Mouse (Mus musculus) brown adipose tissue, adult 24 weeks (tissue): ENCODE results near the gene Epb41l5. TPM values are rescaled to one million over a fixed set of nuclear protein-coding genes. Genes with fewer than 3 reads are reported as not detected.

Experiments used
- H3K27ac ChIP-seq: fragments of 200-500 bp; replicated peaks from 2 replicates; pipeline ENCODE4 v1.5.1; 2012; ENCODE audit warnings: low read depth, mild to moderate bottlenecking, low read length
- H3K4me1 ChIP-seq: fragments of 200-500 bp; 2 replicates; pipeline ENCODE4 v1.6.1; 2012; ENCODE audit warnings: low read length, mixed read lengths; ENCODE audit not compliant: control insufficient read depth, insufficient read depth, insufficient read length
- H3K4me3 ChIP-seq: fragments of 200-500 bp; 2 replicates; pipeline ENCODE4 v1.5.1; 2012; ENCODE audit warnings: low read depth, mild to moderate bottlenecking, low read length, moderate library complexity; ENCODE audit not compliant: insufficient read depth
- polyA plus RNA-seq: library from polyadenylated mRNA; stranded (reverse); fragments of >200 nt; gene quantifications from 2 replicates; pipeline ENCODE4 v1.2.4, GENCODE M21; 2012; ENCODE audit not compliant: missing spikeins, insufficient read depth, insufficient read length

The Epb41l5 gene
- polyA plus RNA-seq, 1 experiment: 8.0 TPM

- no peaks in the 10 kb centered on the region for H3K4me1 ChIP-seq
- no peak overlapping the region for H3K27ac ChIP-seq
- no peak overlapping the region for H3K4me3 ChIP-seq
These were observed 14.1 kb downstream of the Epb41l5 start for GRCm38 (mm10) chr1:119634746-119635145.

GRCm38 (mm10) chr1:119630428-119630827 lies 18.4 kb downstream of the Epb41l5 start:
- H3K4me1 ChIP-seq: no peaks in the 10 kb centered on the region
- no peak overlapping the region for H3K4me3 ChIP-seq
- no peak overlapping the region for H3K27ac ChIP-seq

GRCm38 (mm10) chr1:119626837-119627236 lies 22.0 kb downstream of the Epb41l5 start:
- Histone ChIP-seq H3K4me3 (no peak overlapping the region), H3K27ac (no peak overlapping the region), H3K4me1 (no peaks in the 10 kb centered on the region)

GRCm38 (mm10) chr1:119624444-119624843 lies 24.4 kb downstream of the Epb41l5 start:
- no peaks in the 10 kb centered on the region for H3K4me1 ChIP-seq
- H3K4me3 ChIP-seq: no peak overlapping the region
- no peak overlapping the region for H3K27ac ChIP-seq

GRCm38 (mm10) chr1:119605396-119605795 lies 43.4 kb downstream of the Epb41l5 start:
- no peaks in the 10 kb centered on the region for H3K4me1 ChIP-seq
- no peak overlapping the region for H3K4me3 ChIP-seq

GRCm38 (mm10) chr1:119602448-119602847 lies 46.4 kb downstream of the Epb41l5 start:
- no peak overlapping the region for H3K27ac ChIP-seq

More at GRCm38 (mm10) chr1:119605396-119605795, 43.4 kb downstream of the Epb41l5 start:
- no peak overlapping the region for H3K27ac ChIP-seq

DNA sequence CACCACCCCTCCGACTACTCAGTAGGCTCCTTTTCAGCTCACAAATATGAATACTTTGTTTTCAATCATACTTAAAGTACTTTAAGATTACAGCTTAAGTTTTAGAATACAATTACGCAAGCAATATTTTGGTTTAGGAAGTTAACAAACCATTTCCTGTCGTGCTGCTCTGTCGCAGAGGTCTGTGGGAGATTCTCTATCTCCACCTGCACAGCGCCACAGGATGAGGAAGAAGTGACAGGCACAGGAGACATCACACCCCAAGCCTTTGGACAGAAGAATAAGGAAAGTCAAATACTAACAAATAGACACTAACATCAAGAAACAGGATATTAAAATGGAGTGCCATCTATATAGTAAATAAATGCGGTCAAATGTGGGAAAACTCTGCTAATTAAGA lies 49.9 kb downstream of the Epb41l5 start:
- Histone ChIP-seq H3K4me1 (no peaks in the 10 kb centered on the region), H3K27ac (no peak overlapping the region), H3K4me3 (no peak overlapping the region)

More at GRCm38 (mm10) chr1:119602448-119602847, 46.4 kb downstream of the Epb41l5 start:
- Histone ChIP-seq H3K4me3 (no peak overlapping the region), H3K4me1 (no peaks in the 10 kb centered on the region)

DNA sequence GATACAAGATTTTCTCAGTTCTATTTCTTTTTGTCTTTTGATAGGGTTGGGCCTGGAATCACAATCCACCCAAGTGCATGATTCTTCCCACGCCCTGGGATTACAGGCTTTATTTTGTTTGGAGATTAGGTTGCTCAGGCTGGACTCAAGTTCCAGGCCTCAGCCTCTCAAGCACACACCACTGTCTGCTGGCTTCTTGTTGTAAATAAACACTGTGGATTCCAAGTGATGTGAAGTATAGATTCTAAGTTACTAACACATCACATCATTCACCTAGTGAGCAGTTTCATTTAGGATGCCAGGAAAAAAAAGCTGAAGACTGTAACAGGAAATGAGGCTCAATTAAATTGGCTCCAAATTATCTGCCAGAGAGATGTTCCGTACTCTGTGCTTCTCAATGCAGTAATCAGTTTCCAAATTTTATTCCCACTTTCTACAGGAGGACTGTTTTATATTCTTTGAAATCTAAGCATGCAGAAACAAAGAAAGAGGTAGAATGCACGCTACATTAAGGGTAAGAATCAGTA lies 51.8 kb downstream of the Epb41l5 start:
- Histone ChIP-seq H3K4me1 (no peaks in the 10 kb centered on the region), H3K4me3 (no peak overlapping the region), H3K27ac (no peak overlapping the region)

DNA sequence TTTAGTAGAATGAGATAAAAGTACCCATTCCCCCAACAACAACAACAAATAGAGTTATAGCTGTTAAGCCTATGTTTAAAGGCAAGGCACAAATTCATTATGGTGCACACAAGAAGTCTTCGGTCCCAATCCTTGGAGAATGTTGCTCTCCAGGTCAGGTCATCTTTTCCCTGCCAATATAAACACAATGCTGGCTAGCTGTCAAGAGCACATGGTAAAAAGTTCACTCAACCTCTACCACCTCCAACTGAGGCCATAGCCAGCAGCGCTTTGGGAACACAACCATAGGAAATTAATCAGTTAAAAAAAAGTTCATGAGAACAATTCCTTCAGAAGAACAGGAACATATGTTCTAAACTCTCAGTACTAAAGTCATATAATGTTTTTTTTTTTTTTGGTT lies 58.8 kb downstream of the Epb41l5 start:
- Histone ChIP-seq H3K27ac (no peak overlapping the region), H3K4me1 (no peaks in the 10 kb centered on the region), H3K4me3 (no peak overlapping the region)

GRCm38 (mm10) chr1:119584974-119585373 lies 63.8 kb downstream of the Epb41l5 start:
- H3K4me3 ChIP-seq: no peak overlapping the region
- no peak overlapping the region for H3K27ac ChIP-seq
- no peaks in the 10 kb centered on the region for H3K4me1 ChIP-seq

- no peak overlapping the region for H3K4me3 ChIP-seq
- no peaks in the 10 kb centered on the region for H3K4me1 ChIP-seq
- no peak overlapping the region for H3K27ac ChIP-seq
These were observed 78.7 kb downstream of the Epb41l5 start for GRCm38 (mm10) chr1:119570134-119570533.

- Histone ChIP-seq H3K27ac (no peak overlapping the region), H3K4me3 (no peak overlapping the region), H3K4me1 (no peaks in the 10 kb centered on the region)
These were observed 83.3 kb downstream of the Epb41l5 start for GRCm38 (mm10) chr1:119565531-119565930.

- H3K4me1 ChIP-seq: no peaks in the 10 kb centered on the region
- no peak overlapping the region for H3K4me3 ChIP-seq
- H3K27ac ChIP-seq: no peak overlapping the region
These were observed 91.0 kb downstream of the Epb41l5 start for GRCm38 (mm10) chr1:119557641-119558395.

GRCm38 (mm10) chr1:119555651-119556050 lies 93.1 kb downstream of the Epb41l5 start:
- no peaks in the 10 kb centered on the region for H3K4me1 ChIP-seq
- H3K27ac ChIP-seq: no peak overlapping the region
- no peak overlapping the region for H3K4me3 ChIP-seq

GRCm38 (mm10) chr1:119551651-119552050 lies 97.1 kb downstream of the Epb41l5 start:
- no peaks in the 10 kb centered on the region for H3K4me1 ChIP-seq
- no peak overlapping the region for H3K4me3 ChIP-seq
- no peak overlapping the region for H3K27ac ChIP-seq

DNA sequence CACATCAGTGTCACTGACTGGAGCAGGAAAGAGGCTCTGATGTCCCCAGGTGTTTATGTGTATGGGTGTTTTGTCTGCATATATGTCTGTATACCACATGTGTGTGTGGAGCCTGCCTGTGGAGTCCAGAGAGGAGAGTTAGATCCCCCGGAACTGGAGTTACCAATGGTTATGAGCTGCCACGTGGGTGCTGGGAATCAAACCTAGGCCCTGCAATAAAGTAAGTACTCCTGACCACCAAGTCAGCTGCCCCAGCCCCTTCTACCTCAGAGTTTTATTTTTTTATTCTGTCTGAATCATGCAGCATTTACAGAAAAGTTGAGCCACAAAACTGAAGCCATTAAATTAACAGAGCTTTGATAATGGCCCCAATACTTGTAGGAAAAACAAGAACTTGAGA lies 98.7 kb downstream of the Epb41l5 start:
- H3K4me1 ChIP-seq: no peaks in the 10 kb centered on the region
- H3K27ac ChIP-seq: no peak overlapping the region
- H3K4me3 ChIP-seq: no peak overlapping the region
